Mouse (Mus musculus): ENCODE measurements around the gene Plagl1.

DNA sequence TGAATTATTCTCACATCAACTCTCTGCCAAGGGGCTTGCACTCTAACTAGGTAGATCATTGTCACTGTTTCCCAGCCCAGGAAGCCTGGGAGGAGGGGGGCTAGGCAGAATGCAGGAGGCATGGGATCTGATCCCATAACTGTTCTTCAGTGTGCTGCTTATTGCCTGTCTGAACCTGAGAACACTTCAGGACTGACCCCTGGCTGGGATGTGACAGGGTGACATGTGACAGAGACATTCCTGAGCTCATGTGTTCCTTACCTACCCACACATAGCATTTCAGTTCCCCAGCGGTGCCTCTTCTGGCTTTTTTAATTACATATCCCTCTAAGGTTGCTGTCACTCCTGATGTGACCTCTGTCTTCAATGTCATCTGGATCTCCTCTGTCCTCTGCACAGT is 49.5 kb downstream of the Plagl1 start:
- TF ChIP-seq CTCF (IDR thresholded peaks at IDR 0.05; ENCODE audit: low read depth, low read length) (no peak), TAL1 (conservative IDR thresholded peaks at IDR 0.05; ENCODE audit: low read depth, low read length) (no peak), GATA1 (IDR thresholded peaks at IDR 0.05; ENCODE audit: borderline replicate concordance, low read length) (no peak), GATA2 (IDR thresholded peaks at IDR 0.05; ENCODE audit: borderline replicate concordance, low read depth, low read length) (no peak), POLR2AphosphoS5 (IDR thresholded peaks at IDR 0.05; ENCODE audit: insufficient replicate concordance, low read depth, low read length) (no peak)

All from G1E (cell line).